Mouse (Mus musculus): ENCODE measurements around the gene Ing5. TPM values are rescaled to one million over a fixed set of nuclear protein-coding genes. Genes with fewer than 3 reads are reported as not detected.

Gene Ing5
- 43.6 TPM for polyA plus RNA-seq (2017; shearing (Covaris generic))

DNA sequence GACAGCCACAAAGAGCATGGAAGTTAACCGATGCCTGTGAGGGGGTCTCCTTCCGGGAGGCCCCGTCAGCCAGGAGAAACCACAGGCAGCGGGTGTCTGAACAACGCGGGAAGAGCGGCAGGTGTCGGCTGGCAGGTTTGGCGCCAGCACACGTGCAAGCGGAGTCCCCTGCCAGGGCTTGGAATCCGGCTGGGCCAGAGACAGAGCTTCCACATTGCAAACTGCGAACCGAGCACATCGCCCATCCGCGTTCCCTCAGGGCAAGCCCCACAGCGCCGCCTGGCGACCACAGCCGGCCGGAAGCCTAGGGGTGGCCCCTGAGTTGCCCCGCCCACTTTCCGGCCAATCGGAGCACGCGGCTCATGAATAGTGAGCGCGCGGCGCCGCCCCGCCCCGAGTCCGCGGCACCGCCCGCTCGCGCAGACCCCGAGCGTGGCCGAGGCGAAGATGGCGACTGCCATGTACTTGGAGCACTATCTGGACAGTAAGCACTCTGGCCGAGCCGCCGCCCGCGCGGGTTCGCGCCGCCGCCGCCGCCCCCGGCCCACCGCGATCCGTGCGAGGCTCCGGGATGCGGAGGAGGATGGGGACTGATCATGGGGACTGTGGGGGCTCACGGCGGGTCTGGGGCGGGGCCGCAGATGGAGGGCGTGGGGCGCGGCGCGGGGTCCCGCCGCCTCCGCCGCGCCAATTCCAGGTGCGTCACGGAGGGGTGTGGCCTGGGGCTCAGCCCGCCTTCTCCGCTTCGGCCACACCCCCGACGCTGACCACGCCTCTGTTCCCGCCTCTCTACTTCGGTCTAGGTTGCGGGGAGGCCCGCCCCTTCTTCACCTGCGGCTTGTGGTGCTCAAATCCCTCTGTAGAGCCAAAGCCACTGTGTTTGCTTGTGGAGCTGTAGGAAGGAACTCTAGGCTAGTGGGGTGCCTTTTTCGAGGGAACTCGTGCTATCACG, at the start of gene Ing5:
TSS of gene Ing5 (plus strand) at position 410 of the 952 bp plus-strand sequence.

DNA sequence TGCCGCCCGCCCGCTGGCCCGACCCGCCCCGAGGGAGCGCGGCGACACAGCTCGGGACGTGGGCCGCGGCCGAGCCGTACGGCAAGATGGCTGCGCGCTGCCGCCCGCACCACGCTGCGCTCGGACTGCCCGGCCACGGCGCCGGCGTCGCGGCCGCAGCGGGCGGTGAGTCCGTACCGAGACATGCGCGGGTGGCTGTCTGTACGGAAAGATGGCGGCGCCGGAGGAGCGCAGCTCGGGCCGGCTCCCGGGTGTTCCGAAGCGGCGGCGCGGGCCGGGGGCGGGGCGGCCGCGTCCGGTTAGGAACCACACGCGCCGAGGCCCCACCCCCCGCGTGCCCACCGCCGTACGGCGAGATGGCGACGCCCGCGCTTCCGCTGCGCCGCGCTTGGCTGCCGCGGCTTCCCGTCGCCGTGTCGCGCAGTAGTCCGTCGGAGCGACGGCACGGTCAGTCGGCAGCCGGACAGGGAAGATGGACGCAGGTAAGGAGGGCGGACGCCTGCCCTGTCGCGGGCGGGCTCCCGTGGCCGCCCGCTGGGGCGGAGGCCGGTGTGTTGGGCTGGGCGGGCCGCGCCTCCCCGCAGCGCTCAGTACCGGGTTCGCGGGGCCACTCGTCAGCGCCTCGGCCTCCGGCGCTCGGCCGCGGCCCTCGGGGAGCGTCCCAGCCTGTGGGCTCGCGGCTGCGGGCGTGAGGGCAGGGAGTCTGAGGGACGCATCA, 49.0 kb upstream of the Ing5 start, which contains the start of gene Thap4:
TSS of gene Thap4 (minus strand) at position 292 of the 718 bp plus-strand sequence.

DNA sequence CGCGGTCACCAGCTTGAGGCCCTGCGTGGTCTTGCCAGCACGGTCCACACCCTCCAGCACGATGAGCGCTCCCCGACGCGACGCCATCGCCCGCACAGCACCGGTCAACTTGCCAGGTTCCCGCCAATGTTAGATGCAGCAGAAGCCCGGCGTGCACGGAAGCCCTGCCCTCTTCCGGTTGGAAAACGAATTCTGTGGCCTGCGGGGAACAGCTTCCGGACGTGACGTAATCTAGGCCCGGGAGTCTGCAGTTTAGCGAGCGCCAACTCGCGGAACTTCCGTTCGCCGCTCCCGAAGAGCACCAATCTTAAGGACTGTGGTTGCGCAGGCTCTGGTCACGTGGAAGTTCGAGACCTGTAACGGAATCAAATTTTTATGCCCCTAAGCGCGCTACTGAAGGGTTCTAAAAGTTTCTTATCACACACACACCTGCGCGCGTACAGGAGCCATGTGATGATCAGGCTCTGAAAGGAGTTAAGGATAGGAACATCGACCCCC, 2.0 kb upstream of the Ing5 start, which contains the start of gene Dtymk:
TSS of gene Dtymk (minus strand) at position 194 of the 498 bp plus-strand sequence.

DNA sequence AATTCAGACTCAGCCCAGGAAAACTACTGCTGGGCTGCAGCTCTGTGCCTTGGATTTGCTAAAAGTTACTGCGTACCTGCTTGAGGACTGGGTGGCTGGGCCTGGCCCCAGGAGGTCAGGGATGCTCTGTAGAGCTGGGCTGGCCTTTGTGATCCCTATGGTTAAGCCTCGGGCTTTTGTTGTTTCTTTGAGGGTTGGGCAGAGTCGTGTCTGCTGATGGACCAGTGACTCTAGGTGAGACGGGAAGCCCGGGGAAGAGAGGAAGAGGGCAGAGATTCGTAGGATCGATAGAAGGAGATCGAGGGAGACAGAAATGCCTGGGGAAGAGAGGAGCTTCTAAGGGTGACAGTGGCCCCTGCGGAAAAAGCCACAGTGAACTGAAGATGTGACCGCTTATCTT, 20.8 kb downstream of the Ing5 start, which contains the start of gene D2hgdh:
TSS of gene D2hgdh (plus strand) at position 301 of the 400 bp plus-strand sequence.

DNA sequence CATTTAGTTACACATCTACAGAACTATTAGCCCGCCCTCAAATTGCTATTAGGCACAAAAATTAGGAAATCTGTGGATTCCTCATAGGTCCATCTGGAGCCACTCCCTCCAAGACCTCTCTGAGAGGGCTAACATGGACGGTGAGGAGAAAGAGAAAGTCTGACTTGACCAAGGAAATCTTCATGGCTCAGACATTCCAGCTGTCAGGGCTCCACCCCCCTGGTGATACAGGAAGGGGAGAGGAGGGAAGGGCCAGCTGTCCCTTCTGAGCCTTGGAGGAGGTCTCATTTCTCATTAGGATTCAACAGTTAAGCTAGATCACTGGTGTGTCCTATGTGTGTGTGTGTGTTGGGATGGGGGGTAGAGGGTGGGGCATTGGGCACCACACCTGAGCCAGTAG, 57.3 kb downstream of the Ing5 start, which contains the start of gene Gal3st2:
TSS of gene Gal3st2 (plus strand) at position 259 of the 400 bp plus-strand sequence.

Other genes starting within 250 kb of the Ing5 start
- gene Stk25, start 145.3 kb upstream of the Ing5 start, polyA plus RNA-seq (2017; shearing (Covaris generic)), result 107 TPM
- not detected for gene Bok, start 118.3 kb upstream of the Ing5 start, polyA plus RNA-seq (2017; shearing (Covaris generic))
- gene Atg4b, start 52.5 kb upstream of the Ing5 start, polyA plus RNA-seq (2017; shearing (Covaris generic)), result 103 TPM
- 14.9 TPM for gene Thap4, start 49.1 kb upstream of the Ing5 start, polyA plus RNA-seq (2017; shearing (Covaris generic))
- 153 TPM for gene Dtymk, start 2.0 kb upstream of the Ing5 start, polyA plus RNA-seq (2017; shearing (Covaris generic))
- 33.9 TPM for gene D2hgdh, start 20.9 kb downstream of the Ing5 start, polyA plus RNA-seq (2017; shearing (Covaris generic))
- gene Gal3st2, start 57.3 kb downstream of the Ing5 start, polyA plus RNA-seq (2017; shearing (Covaris generic)), result not detected
- gene Gal3st2b, start 114.3 kb downstream of the Ing5 start, polyA plus RNA-seq (2017; shearing (Covaris generic)), result not detected
- gene Gal3st2c, start 186.5 kb downstream of the Ing5 start, polyA plus RNA-seq (2017; shearing (Covaris generic)), result 0.06 TPM
- not detected for gene Neu4, start 216.5 kb downstream of the Ing5 start, polyA plus RNA-seq (2017; shearing (Covaris generic))
- gene Pdcd1, start 248.6 kb downstream of the Ing5 start, polyA plus RNA-seq (2017; shearing (Covaris generic)), result 209 TPM